Mouse (Mus musculus) intestine, postnatal 0 days (tissue): Measurements from ENCODE around the gene Olfr283. TPM values are rescaled to one million over a fixed set of nuclear protein-coding genes. Genes with fewer than 3 reads are reported as not detected.
"Not testable (repeated sequence)": the region's sequence is repeated elsewhere in the genome, so short reads cannot be mapped to it uniquely, and the experiment has no call there.

Experiments used
- ATAC-seq: fragments of 200-750 bp; cut with Nextera tagmentation; 2 replicates; pipeline ENCODE4 v1.8.0; 2017; ENCODE audit warnings: mild to moderate bottlenecking, moderate TSS enrichment, moderate library complexity
- H3K27ac ChIP-seq: fragments of 300-500 bp; sonication (generic); 2 replicates; pipeline ENCODE4 v1.5.1; 2014; ENCODE audit warnings: mild to moderate bottlenecking, low read depth, low read length, moderate library complexity
- H3K27me3 ChIP-seq: fragments of 300-500 bp; sonication (generic); replicated peaks from 2 replicates; pipeline ENCODE4 v1.6.1; 2014; ENCODE audit warnings: low read length, mixed read lengths; ENCODE audit not compliant: control insufficient read depth, insufficient read depth
- H3K36me3 ChIP-seq: fragments of 300-500 bp; sonication (generic); 2 replicates; pipeline ENCODE4 v1.6.1; 2014; ENCODE audit warnings: mild to moderate bottlenecking, moderate library complexity; ENCODE audit not compliant: control insufficient read depth, insufficient read depth
- H3K4me1 ChIP-seq: fragments of 300-500 bp; sonication (generic); replicated peaks from 2 replicates; pipeline ENCODE4 v1.6.1; 2014; ENCODE audit warnings: antibody characterized with exemption, low read length, mixed read lengths; ENCODE audit not compliant: control insufficient read depth, insufficient read depth
- H3K4me2 ChIP-seq: fragments of 300-500 bp; sonication (generic); replicated peaks from 2 replicates; pipeline ENCODE4 v1.6.1; 2014; ENCODE audit warnings: low read depth, mild to moderate bottlenecking, moderate library complexity
- H3K4me3 ChIP-seq: fragments of 300-500 bp; sonication (generic); 2 replicates; pipeline ENCODE4 v1.5.1; 2014; ENCODE audit warnings: low read depth, low read length
- H3K9ac ChIP-seq: fragments of 300-500 bp; sonication (generic); 2 replicates; pipeline ENCODE4 v1.6.1; 2014; ENCODE audit warnings: mild to moderate bottlenecking, low read depth, low read length
- H3K9me3 ChIP-seq: fragments of 300-500 bp; sonication (generic); 2 replicates; pipeline ENCODE4 v1.6.1; 2016; ENCODE audit warnings: mixed run types; ENCODE audit not compliant: control insufficient read depth
- CTCF ChIP-seq: sonication (generic); IDR thresholded peaks from 2 replicates; pipeline ENCODE4 v1.5.1; 2016; ENCODE audit warnings: low read depth, mild to moderate bottlenecking, control low read depth, antibody characterized with exemption, moderate library complexity
- WGBS: fragments of 180-500 bp; shearing (Covaris S2); extraction: QIAGEN DNeasy Blood & Tissue Kit; methylation state at CpG from one replicate; pipeline ENCODE4 v1.1.7; 2014; 5-methylcytosine and 5-hydroxymethylcytosine counted together
- polyA plus RNA-seq: library from polyadenylated mRNA; unstranded; fragments of >200 nt; fragmentation: Nextera tagmentation; extraction: Ambion mirVana; gene quantifications from 2 replicates; pipeline ENCODE4 v1.2.1, GENCODE M21; 2015

Olfr283 gene
- polyA plus RNA-seq, result not detected in 2 replicates

- Histone ChIP-seq H3K4me1 (no peaks in the 10 kb centered on the region), H3K4me3 (no peak within 1 kb of the TSS), H3K9me3 (no peaks in the 10 kb centered on the region), H3K9ac (no peak within 1 kb of the TSS), H3K36me3 (no peaks in the 10 kb centered on the region), H3K27me3 (no peaks in the 10 kb centered on the region), H3K27ac (no peak within 1 kb of the TSS), H3K4me2 (no peak within 1 kb of the TSS)
- no peak for ATAC-seq
- TF ChIP-seq CTCF, result no peak
- WGBS, result 86% methylated on average over 6 of the region's 6 CpGs
Observed at GRCm38 (mm10) chr15:98380846-98381245, at the start of gene Olfr283. Olfr283 (minus strand) TSS chr15:98380946.

- H3K4me3 ChIP-seq, result no peak overlapping the region
- no peaks in the 10 kb centered on the region for H3K36me3 ChIP-seq
- H3K4me2 ChIP-seq, result peak overlapping the region; percentile 50
- H3K27ac ChIP-seq, result peak overlapping the region; percentile 61; the same call in 1 of the 2 replicates
- no peak overlapping the region for H3K9ac ChIP-seq
- ATAC-seq, result peak; percentile 96
- TF ChIP-seq CTCF, result no peak
- 38% methylated on average over 7 of the region's 7 CpGs for WGBS
- H3K27me3 ChIP-seq, result no peaks in the 10 kb centered on the region
- H3K4me1 ChIP-seq, result no peaks in the 10 kb centered on the region
- H3K9me3 ChIP-seq, result no peaks in the 10 kb centered on the region
Observed at GRCm38 (mm10) chr15:98425188-98425587, 44.4 kb upstream of the Olfr283 start.

- no peaks in the 10 kb centered on the region for H3K9me3 ChIP-seq
- ATAC-seq, result peak; percentile 95
Observed at GRCm38 (mm10) chr15:98424753-98425152, 44.0 kb upstream of the Olfr283 start.

GRCm38 (mm10) chr15:98424326-98424725 is 43.6 kb upstream of the Olfr283 start:
- 69% methylated on average over 14 of the region's 14 CpGs for WGBS
- Histone ChIP-seq H3K9ac (no peak overlapping the region), H3K9me3 (no peaks in the 10 kb centered on the region), H3K4me3 (no peak overlapping the region), H3K27me3 (no peaks in the 10 kb centered on the region), H3K4me1 (no peaks in the 10 kb centered on the region), H3K27ac (peak overlapping the region; percentile 61), H3K36me3 (no peaks in the 10 kb centered on the region), H3K4me2 (peak overlapping the region; percentile 50)
- no peak for TF ChIP-seq CTCF
- ATAC-seq, result no peak

More at GRCm38 (mm10) chr15:98424753-98425152, 44.0 kb upstream of the Olfr283 start:
- no peak for TF ChIP-seq CTCF
- Histone ChIP-seq H3K4me3 (no peak overlapping the region), H3K27ac (peak overlapping the region; percentile 61), H3K36me3 (no peaks in the 10 kb centered on the region), H3K4me2 (peak overlapping the region; percentile 50), H3K27me3 (no peaks in the 10 kb centered on the region), H3K4me1 (no peaks in the 10 kb centered on the region), H3K9ac (no peak overlapping the region)
- 10% methylated on average over 6 of the region's 6 CpGs for WGBS

- Histone ChIP-seq H3K27me3 (no peaks in the 10 kb centered on the region), H3K4me3 (no peak overlapping the region), H3K27ac (no peak overlapping the region), H3K9me3 (no peaks in the 10 kb centered on the region), H3K9ac (no peak overlapping the region), H3K4me2 (no peak overlapping the region), H3K4me1 (no peaks in the 10 kb centered on the region), H3K36me3 (no peaks in the 10 kb centered on the region)
- 50% methylated on average over 4 of the region's 4 CpGs for WGBS
- TF ChIP-seq CTCF, result no peak
- no peak for ATAC-seq
Observed at GRCm38 (mm10) chr15:98420897-98421296, 40.2 kb upstream of the Olfr283 start.

- no peaks in the 10 kb centered on the region for H3K9me3 ChIP-seq
- H3K36me3 ChIP-seq, result no peaks in the 10 kb centered on the region
- no peak overlapping the region for H3K27ac ChIP-seq
- H3K4me1 ChIP-seq, result no peaks in the 10 kb centered on the region
- no peak overlapping the region for H3K4me2 ChIP-seq
- 69% methylated on average over 7 of the region's 7 CpGs for WGBS
- H3K27me3 ChIP-seq, result no peaks in the 10 kb centered on the region
- no peak overlapping the region for H3K9ac ChIP-seq
- no peak for TF ChIP-seq CTCF
- no peak overlapping the region for H3K4me3 ChIP-seq
- ATAC-seq, result no peak
Observed at GRCm38 (mm10) chr15:98418096-98418495, 37.4 kb upstream of the Olfr283 start.

GRCm38 (mm10) chr15:98417285-98417684 is 36.5 kb upstream of the Olfr283 start:
- not testable (repeated sequence) for H3K9ac ChIP-seq, H3K4me1 ChIP-seq, H3K27me3 ChIP-seq, ATAC-seq, H3K36me3 ChIP-seq, H3K9me3 ChIP-seq, H3K27ac ChIP-seq, H3K4me2 ChIP-seq, H3K4me3 ChIP-seq
- 11% methylated on average over 1 of the region's 3 CpGs for WGBS
- peak; percentile 60 for TF ChIP-seq CTCF

- H3K9me3 ChIP-seq, H3K9ac ChIP-seq, H3K27ac ChIP-seq, H3K4me1 ChIP-seq, H3K36me3 ChIP-seq, H3K4me2 ChIP-seq, H3K27me3 ChIP-seq, H3K4me3 ChIP-seq, ATAC-seq: not testable (repeated sequence)
Observed at GRCm38 (mm10) chr15:98416802-98417201, 36.1 kb upstream of the Olfr283 start.
